Mouse (Mus musculus): ENCODE results near the gene Slmap.
A peak's percentile ranks its signal among the peaks of the same experiment; 100 is the strongest.
"Not testable (repeated sequence)": the region's sequence is repeated elsewhere in the genome, so short reads cannot be mapped to it uniquely, and the experiment has no call there.

Slmap gene

GRCm38 (mm10) chr14:26534757-26535479 is at the start of gene Slmap:
TSS of gene Slmap (minus strand) at chr14:26534931.
- DNase-seq (ENCODE audit: low spot score in 2 of 2): peak; percentile 97 to 99

- no peak for DNase-seq (ENCODE audit: low spot score in 2 of 2)
These were observed 48.9 kb upstream of the Slmap start for GRCm38 (mm10) chr14:26583645-26584044.

- peak; percentile 75 to 84 for DNase-seq (ENCODE audit: low spot score in 2 of 2)
These were observed 44.9 kb upstream of the Slmap start for GRCm38 (mm10) chr14:26579346-26580343.

- DNase-seq (ENCODE audit: low spot score in 2 of 2): no peak
These were observed 44.1 kb upstream of the Slmap start for GRCm38 (mm10) chr14:26578791-26579191.

- DNase-seq (ENCODE audit: low spot score in 2 of 2): no peak
These were observed 41.6 kb upstream of the Slmap start for GRCm38 (mm10) chr14:26576255-26576780.

GRCm38 (mm10) chr14:26573556-26573955 is 38.8 kb upstream of the Slmap start, which contains the start of gene Dennd6a:
TSS of gene Dennd6a (plus strand) at chr14:26573856.
- not testable (repeated sequence) for DNase-seq (ENCODE audit: low spot score in 2 of 2)

GRCm38 (mm10) chr14:26571951-26572675 is 37.4 kb upstream of the Slmap start:
- no peak for DNase-seq (ENCODE audit: low spot score in 2 of 2)

- DNase-seq (ENCODE audit: low spot score in 2 of 2): no peak
These were observed 35.1 kb upstream of the Slmap start for GRCm38 (mm10) chr14:26569880-26570279.

- DNase-seq (ENCODE audit: low spot score in 2 of 2): no peak
These were observed 27.5 kb upstream of the Slmap start for GRCm38 (mm10) chr14:26562247-26562646.

- DNase-seq (ENCODE audit: low spot score in 2 of 2): no peak
These were observed 23.8 kb upstream of the Slmap start for GRCm38 (mm10) chr14:26558536-26558935.

- DNase-seq (ENCODE audit: low spot score in 2 of 2): no peak
These were observed 22.9 kb upstream of the Slmap start for GRCm38 (mm10) chr14:26557581-26557980.

- no peak for DNase-seq (ENCODE audit: low spot score in 2 of 2)
These were observed 18.1 kb upstream of the Slmap start for GRCm38 (mm10) chr14:26552853-26553252.

GRCm38 (mm10) chr14:26552441-26552840 is 17.7 kb upstream of the Slmap start:
- DNase-seq (ENCODE audit: low spot score in 2 of 2): no peak

GRCm38 (mm10) chr14:26550712-26551111 is 16.0 kb upstream of the Slmap start:
- no peak for DNase-seq (ENCODE audit: low spot score in 2 of 2)

GRCm38 (mm10) chr14:26547516-26548488 is 13.1 kb upstream of the Slmap start:
- no peak for DNase-seq (ENCODE audit: low spot score in 2 of 2)

GRCm38 (mm10) chr14:26542136-26542535 is 7.4 kb upstream of the Slmap start:
- no peak for DNase-seq (ENCODE audit: low spot score in 2 of 2)

- DNase-seq (ENCODE audit: low spot score in 2 of 2): no peak
These were observed 5.8 kb upstream of the Slmap start for GRCm38 (mm10) chr14:26540577-26540976.

GRCm38 (mm10) chr14:26539241-26539640 is 4.5 kb upstream of the Slmap start:
- no peak for DNase-seq (ENCODE audit: low spot score in 2 of 2)

- DNase-seq (ENCODE audit: low spot score in 2 of 2): peak; percentile 47 to 63
These were observed 642 bp downstream of the Slmap start for GRCm38 (mm10) chr14:26533821-26534756.
